Mouse (Mus musculus) myocyte (in vitro differentiated cells): ENCODE measurements around the gene Armcx1. TPM values are rescaled to one million over a fixed set of nuclear protein-coding genes. Genes with fewer than 3 reads are reported as not detected.

Source experiments
- H3K27me3 ChIP-seq: one replicate; pipeline ENCODE4 v1.6.1; 2011; ENCODE audit not compliant: control insufficient read depth, insufficient read depth, insufficient read length
- H3K36me3 ChIP-seq: one replicate; pipeline ENCODE4 v1.6.1; 2011; ENCODE audit not compliant: control insufficient read depth, insufficient read depth
- H3K4me2 ChIP-seq: one replicate; pipeline ENCODE4 v1.6.1; 2011; ENCODE audit warnings: low read depth, control low read depth
- H3K4me3 ChIP-seq: one replicate; pipeline ENCODE4 v1.5.1; 2011; ENCODE audit warnings: mild to moderate bottlenecking, control low read depth, moderate library complexity
- H3K79me2 ChIP-seq: one replicate; pipeline ENCODE4 v1.6.1; 2011; ENCODE audit not compliant: control insufficient read depth, insufficient read depth
- H3ac ChIP-seq: one replicate; pipeline ENCODE4 v1.6.1; 2011; ENCODE audit not compliant: control insufficient read depth, insufficient read length
- CEBPB ChIP-seq: IDR thresholded peaks from 2 replicates; pipeline ENCODE4 v1.6.1; 2011; ENCODE audit warnings: mild to moderate bottlenecking, moderate library complexity; ENCODE audit not compliant: poor library complexity, insufficient read depth, severe bottlenecking
- E2F4 ChIP-seq: IDR thresholded peaks from one replicate; pipeline ENCODE4 v1.6.1; 2011; ENCODE audit warnings: mild to moderate bottlenecking, control low read depth, moderate library complexity; ENCODE audit not compliant: insufficient read depth
- MAX ChIP-seq: IDR thresholded peaks from one replicate; pipeline ENCODE4 v1.6.1; 2011; ENCODE audit warnings: low read depth, mild to moderate bottlenecking, control low read depth
- MYOD1 ChIP-seq, 3 experiments: IDR thresholded peaks; one replicate each; pipeline ENCODE4 v1.6.1; 2011; ENCODE audit warnings: control low read depth in 2 of 3, low read depth in 2 of 3, mild to moderate bottlenecking in 2 of 3, moderate library complexity in 1 of 3; ENCODE audit not compliant: insufficient read length in 2 of 3, control insufficient read depth in 1 of 3
- MYOG ChIP-seq, 3 experiments: IDR thresholded peaks; one replicate each; pipeline ENCODE4 v1.6.1; 2011; ENCODE audit warnings: control low read depth in 2 of 3, low read depth in 2 of 3, mild to moderate bottlenecking in 2 of 3; ENCODE audit not compliant: insufficient read length in 2 of 3, control insufficient read depth in 1 of 3, insufficient read depth in 1 of 3
- POLR2A ChIP-seq: IDR thresholded peaks from one replicate; pipeline ENCODE4 v1.6.1; 2011; ENCODE audit warnings: low read depth, mild to moderate bottlenecking, control low read depth, moderate library complexity; ENCODE audit not compliant: insufficient read length
- POLR2AphosphoS2 ChIP-seq: IDR thresholded peaks from one replicate; pipeline ENCODE4 v1.6.1; 2011; ENCODE audit warnings: low read depth, control low read depth; ENCODE audit not compliant: insufficient read length
- REST ChIP-seq: IDR thresholded peaks from one replicate; pipeline ENCODE4 v1.6.1; 2011; ENCODE audit warnings: mild to moderate bottlenecking, control low read depth, moderate library complexity; ENCODE audit not compliant: insufficient read depth, insufficient read length
- SRF ChIP-seq: IDR thresholded peaks from one replicate; pipeline ENCODE4 v1.6.1; 2011; ENCODE audit warnings: low read depth; ENCODE audit not compliant: control insufficient read depth, insufficient read length
- TCF12 ChIP-seq: IDR thresholded peaks from one replicate; pipeline ENCODE4 v1.6.1; 2011; ENCODE audit warnings: mild to moderate bottlenecking, control low read depth; ENCODE audit not compliant: poor library complexity, insufficient read depth, severe bottlenecking
- TCF3 ChIP-seq: IDR thresholded peaks from one replicate; pipeline ENCODE4 v1.6.1; 2011; ENCODE audit warnings: low read depth, control low read depth; ENCODE audit not compliant: insufficient read length
- USF1 ChIP-seq: IDR thresholded peaks from one replicate; pipeline ENCODE4 v1.6.1; 2011; ENCODE audit warnings: low read depth, mild to moderate bottlenecking, control low read depth, moderate library complexity
- polyA plus RNA-seq: library from polyadenylated mRNA; unstranded; fragments of >200 nt; fragmentation: generic; extraction: Trizol; gene quantifications from one replicate; pipeline ENCODE4 v1.2.1, GENCODE M21; 2012; ENCODE audit warnings: missing spikeins

Armcx1 gene
- polyA plus RNA-seq, 1 experiment: 6.0 TPM

- TF ChIP-seq POLR2A (peak; percentile 66), SRF (no peak), POLR2AphosphoS2 (peak; percentile 75), E2F4 (no peak), MAX (no peak), REST (no peak)
- Histone ChIP-seq H3K4me3 (peak within 1 kb of the TSS; percentile 36), H3ac (peak within 1 kb of the TSS; percentile 28), H3K27me3 (no peaks in the 10 kb centered on the region), H3K79me2 (no peaks in the 10 kb centered on the region), H3K4me2 (peak within 1 kb of the TSS; percentile 64), H3K36me3 (peaks cover 3% of the 10 kb centered on the region)
These were observed 31.5 kb upstream of the Armcx1 start, which contains the start of gene Armcx4 for GRCm38 (mm10) chrX:134686267-134686666. Gene Armcx4, plus strand, starts transcription at chrX:134686519.

DNA sequence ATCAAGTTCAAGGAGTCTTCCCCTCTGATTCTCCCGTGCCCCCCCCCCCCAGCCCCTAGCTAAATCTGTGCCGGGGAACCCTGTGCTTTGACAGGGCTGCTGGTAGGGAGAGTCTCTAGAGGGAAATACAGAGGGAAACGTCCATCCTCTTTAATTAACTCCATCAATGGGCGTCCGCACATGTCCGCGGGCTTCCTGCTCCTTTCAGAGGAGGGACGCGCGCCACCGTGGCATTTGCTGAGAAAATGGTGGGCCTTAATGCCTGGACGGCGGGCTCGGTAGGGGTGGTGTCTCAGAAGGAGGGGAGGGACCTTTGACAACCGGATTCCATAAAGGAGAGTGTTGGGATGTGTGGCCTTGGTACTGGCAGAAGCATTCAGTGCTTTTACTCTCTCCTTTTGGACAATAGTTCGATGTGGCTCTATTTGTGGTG is 31.0 kb upstream of the Armcx1 start:
- no peak for TF ChIP-seq MYOD1 (IDR thresholded peaks at IDR 0.05; ENCODE audit: control insufficient read depth in 1 of 3, insufficient read length in 2 of 3, low read depth in 2 of 3)
- TF ChIP-seq POLR2A: no peak
- no peak for TF ChIP-seq E2F4
- TF ChIP-seq CEBPB: no peak
- TF ChIP-seq MAX: no peak
- TF ChIP-seq MYOG (IDR thresholded peaks at IDR 0.05; ENCODE audit: control insufficient read depth in 1 of 3, insufficient read depth in 1 of 3, insufficient read length in 2 of 3, low read depth in 2 of 3): no peak
- no peak for TF ChIP-seq SRF
- TF ChIP-seq TCF12: no peak
- TF ChIP-seq REST: no peak
- no peak for TF ChIP-seq USF1
- no peak for TF ChIP-seq POLR2AphosphoS2
- TF ChIP-seq TCF3: no peak
- Histone ChIP-seq H3K4me3 (peak overlapping the region; percentile 36), H3K36me3 (peaks cover 3% of the 10 kb centered on the region), H3K79me2 (no peaks in the 10 kb centered on the region), H3K4me2 (peak overlapping the region; percentile 64), H3K27me3 (no peaks in the 10 kb centered on the region), H3ac (peak overlapping the region; percentile 28)

GRCm38 (mm10) chrX:134689676-134690075 is 28.1 kb upstream of the Armcx1 start:
- Histone ChIP-seq H3K4me2 (no peak overlapping the region), H3K79me2 (no peaks in the 10 kb centered on the region), H3K36me3 (peaks cover 3% of the 10 kb centered on the region), H3ac (no peak overlapping the region), H3K4me3 (no peak overlapping the region), H3K27me3 (no peaks in the 10 kb centered on the region)
- TF ChIP-seq MAX: no peak
- TF ChIP-seq CEBPB: no peak
- TF ChIP-seq POLR2A: no peak

GRCm38 (mm10) chrX:134690871-134691539 is 26.8 kb upstream of the Armcx1 start:
- Histone ChIP-seq H3K4me2 (no peak overlapping the region), H3ac (no peak overlapping the region), H3K4me3 (no peak overlapping the region), H3K27me3 (no peaks in the 10 kb centered on the region), H3K36me3 (peaks cover 3% of the 10 kb centered on the region), H3K79me2 (no peaks in the 10 kb centered on the region)
- TF ChIP-seq E2F4 (no peak), SRF (no peak), POLR2A (no peak), REST (no peak)

DNA sequence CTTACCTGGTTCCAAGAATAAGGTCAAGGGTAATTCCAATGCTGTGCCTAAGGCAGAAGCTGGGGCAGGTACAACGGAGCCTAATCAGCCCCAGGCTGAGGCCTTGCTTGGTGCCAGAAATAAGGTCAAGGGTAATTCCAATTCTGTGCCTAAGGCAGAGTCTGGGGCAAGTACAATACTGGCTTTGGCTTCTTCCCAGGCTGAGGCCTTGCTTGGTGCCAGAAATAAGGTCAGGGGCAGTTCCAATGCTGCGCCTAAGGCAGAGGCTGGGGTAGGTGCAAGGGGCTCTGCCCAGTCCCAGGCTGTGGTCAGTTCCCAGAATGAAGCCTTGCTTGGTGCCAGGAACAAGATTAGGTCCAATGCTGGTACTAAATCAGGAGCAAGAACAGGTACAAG is 26.2 kb upstream of the Armcx1 start:
- Histone ChIP-seq H3K27me3 (no peaks in the 10 kb centered on the region), H3ac (no peak overlapping the region), H3K79me2 (no peaks in the 10 kb centered on the region), H3K4me2 (no peak overlapping the region), H3K36me3 (peaks cover 3% of the 10 kb centered on the region), H3K4me3 (no peak overlapping the region)
- TF ChIP-seq POLR2AphosphoS2 (no peak), MAX (no peak), MYOD1 (IDR thresholded peaks at IDR 0.05; ENCODE audit: control insufficient read depth in 1 of 3, insufficient read length in 2 of 3, low read depth in 2 of 3) (no peak), USF1 (no peak), REST (no peak), E2F4 (no peak), TCF12 (no peak), CEBPB (no peak), SRF (no peak), TCF3 (no peak)
